Mouse (Mus musculus): Measurements from ENCODE around the gene Pofut1. TPM values are rescaled to one million over a fixed set of nuclear protein-coding genes. Genes with fewer than 3 reads are reported as not detected.

Pofut1 gene
- polyA plus RNA-seq, 1 experiment = 25.5 TPM

GRCm38 (mm10) chr2:153237193-153237592, 4.1 kb upstream of the Pofut1 start:
- H3K4me1 ChIP-seq (ENCODE audit: control insufficient read depth, insufficient read depth, low read length) = peaks cover 11% of the 10 kb centered on the region
- no peak overlapping the region for H3K4me3 ChIP-seq (replicated peaks; ENCODE audit: extremely low read depth, low read depth, low read length)
- 60% methylated on average over 4 of the region's 4 CpGs for WGBS
- DNase-seq = no peak
- TF ChIP-seq POLR2A (IDR thresholded peaks at IDR 0.05; ENCODE audit: borderline replicate concordance, extremely low read depth, low read depth, low read length) = no peak
- TF ChIP-seq CTCF (IDR thresholded peaks at IDR 0.05; ENCODE audit: insufficient read depth, low read length) = no peak

DNA sequence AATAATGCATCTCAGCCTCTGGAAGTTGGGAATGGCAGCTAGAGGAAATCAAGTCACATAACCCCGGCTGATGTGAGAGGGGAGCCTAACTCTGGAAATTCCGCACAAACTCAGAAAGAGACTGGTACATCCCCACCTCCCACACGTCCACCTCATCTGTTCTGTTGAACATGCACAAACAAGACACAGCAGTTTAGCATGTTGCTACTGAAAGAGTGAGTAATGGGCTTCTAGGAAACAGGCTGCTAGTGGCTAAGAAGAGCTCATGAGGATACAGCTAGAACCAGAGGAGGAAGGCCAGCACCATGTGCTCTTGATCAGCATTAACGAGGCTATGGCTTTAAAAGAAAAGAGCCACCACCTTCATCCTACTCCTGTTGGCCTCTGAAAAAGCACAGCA, 3.4 kb upstream of the Pofut1 start:
- WGBS = 64% methylated on average over 4 of the region's 4 CpGs
- Histone ChIP-seq H3K4me3 (replicated peaks; ENCODE audit: extremely low read depth, low read depth, low read length) (no peak overlapping the region), H3K4me1 (ENCODE audit: control insufficient read depth, insufficient read depth, low read length) (peaks cover 12% of the 10 kb centered on the region)
- DNase-seq = no peak
- no peak for TF ChIP-seq CTCF (IDR thresholded peaks at IDR 0.05; ENCODE audit: insufficient read depth, low read length)
- no peak for TF ChIP-seq POLR2A (IDR thresholded peaks at IDR 0.05; ENCODE audit: borderline replicate concordance, extremely low read depth, low read depth, low read length)

DNA sequence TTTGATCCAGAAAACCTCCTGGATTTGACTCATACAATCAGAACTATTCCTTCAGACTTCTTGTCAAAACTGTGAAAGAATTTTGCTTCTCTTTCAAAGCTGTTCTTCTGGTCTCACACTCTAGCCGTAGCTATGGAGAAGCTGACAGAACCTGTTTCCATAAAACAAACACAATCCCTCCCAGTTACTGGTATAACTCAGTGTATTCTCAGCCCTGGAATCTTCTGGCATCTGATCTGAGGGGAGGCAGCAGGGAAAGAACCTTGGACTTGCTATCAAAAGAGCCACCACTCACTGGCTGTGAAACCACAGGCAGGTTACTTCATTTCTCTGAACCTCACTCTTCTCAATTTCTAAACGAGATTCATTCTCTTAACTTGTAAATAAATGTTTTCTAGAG, 2.9 kb upstream of the Pofut1 start:
- no peak for DNase-seq
- WGBS = 54% methylated on average over 2 of the region's 2 CpGs
- Histone ChIP-seq H3K4me1 (ENCODE audit: control insufficient read depth, insufficient read depth, low read length) (peaks cover 12% of the 10 kb centered on the region), H3K4me3 (replicated peaks; ENCODE audit: extremely low read depth, low read depth, low read length) (no peak overlapping the region)
- no peak for TF ChIP-seq POLR2A (IDR thresholded peaks at IDR 0.05; ENCODE audit: borderline replicate concordance, extremely low read depth, low read depth, low read length)
- no peak for TF ChIP-seq CTCF (IDR thresholded peaks at IDR 0.05; ENCODE audit: insufficient read depth, low read length)

GRCm38 (mm10) chr2:153239021-153239859, 2.1 kb upstream of the Pofut1 start:
- H3K4me3 ChIP-seq (replicated peaks; ENCODE audit: extremely low read depth, low read depth, low read length) = peak overlapping the region; percentile 57
- TF ChIP-seq POLR2A (IDR thresholded peaks at IDR 0.05; ENCODE audit: borderline replicate concordance, extremely low read depth, low read depth, low read length) = no peak
- no peak for TF ChIP-seq CTCF (IDR thresholded peaks at IDR 0.05; ENCODE audit: insufficient read depth, low read length)
- 41% methylated on average over 7 of the region's 7 CpGs for WGBS
- H3K4me1 ChIP-seq (ENCODE audit: control insufficient read depth, insufficient read depth, low read length) = peaks cover 12% of the 10 kb centered on the region
- no peak for DNase-seq

DNA sequence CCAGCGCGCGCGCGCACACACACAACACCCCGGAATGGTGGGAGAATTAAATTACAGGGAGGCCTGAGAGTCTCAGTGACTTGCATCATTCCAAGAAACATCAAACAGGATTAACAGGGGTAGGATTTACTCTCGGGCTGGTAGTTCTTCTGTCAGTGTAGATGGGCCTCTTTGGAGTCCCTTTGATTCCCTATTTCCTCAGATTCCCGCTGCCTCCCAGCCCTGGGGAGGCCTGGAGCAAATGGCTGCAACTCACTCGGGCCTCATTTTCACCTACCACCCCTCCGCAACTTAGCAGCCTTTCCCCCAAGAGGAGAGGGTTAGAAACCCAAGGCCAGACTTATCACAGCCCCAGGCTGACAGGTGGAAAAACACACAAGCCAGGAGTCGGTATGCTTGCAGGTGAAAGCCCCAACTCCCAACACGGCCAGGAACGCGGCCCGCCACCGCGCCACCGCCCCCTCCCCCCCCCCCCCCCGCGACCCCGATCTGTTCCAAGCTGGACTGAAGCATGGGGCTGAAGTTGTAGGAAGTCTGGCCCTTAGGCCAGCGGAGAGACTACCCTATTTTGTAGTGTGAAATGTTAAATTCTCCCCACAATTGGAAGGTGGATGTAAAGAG, 1.4 kb upstream of the Pofut1 start:
- no peak for DNase-seq
- Histone ChIP-seq H3K4me3 (replicated peaks; ENCODE audit: extremely low read depth, low read depth, low read length) (peak overlapping the region; percentile 95), H3K4me1 (ENCODE audit: control insufficient read depth, insufficient read depth, low read length) (peaks cover 12% of the 10 kb centered on the region)
- WGBS = 9% methylated on average over 19 of the region's 22 CpGs
- TF ChIP-seq CTCF (IDR thresholded peaks at IDR 0.05; ENCODE audit: insufficient read depth, low read length) (no peak), POLR2A (IDR thresholded peaks at IDR 0.05; ENCODE audit: borderline replicate concordance, extremely low read depth, low read depth, low read length) (no peak)

- under 1% methylated on average over 33 of the region's 33 CpGs for WGBS
- Histone ChIP-seq H3K4me3 (replicated peaks; ENCODE audit: extremely low read depth, low read depth, low read length) (peak overlapping the region; percentile 95), H3K4me1 (ENCODE audit: control insufficient read depth, insufficient read depth, low read length) (peaks cover 12% of the 10 kb centered on the region)
- TF ChIP-seq CTCF (IDR thresholded peaks at IDR 0.05; ENCODE audit: insufficient read depth, low read length) (no peak), POLR2A (IDR thresholded peaks at IDR 0.05; ENCODE audit: borderline replicate concordance, extremely low read depth, low read depth, low read length) (no peak)
- DNase-seq = peak; percentile 41
Measured at GRCm38 (mm10) chr2:153240701-153241235, 565 bp upstream of the Pofut1 start.

GRCm38 (mm10) chr2:153242156-153242555, 823 bp downstream of the Pofut1 start:
- TF ChIP-seq POLR2A (IDR thresholded peaks at IDR 0.05; ENCODE audit: borderline replicate concordance, extremely low read depth, low read depth, low read length) (no peak), CTCF (IDR thresholded peaks at IDR 0.05; ENCODE audit: insufficient read depth, low read length) (no peak)
- no peak for DNase-seq
- Histone ChIP-seq H3K4me1 (ENCODE audit: control insufficient read depth, insufficient read depth, low read length) (peaks cover 10% of the 10 kb centered on the region), H3K4me3 (replicated peaks; ENCODE audit: extremely low read depth, low read depth, low read length) (no peak overlapping the region)
- WGBS = 50% methylated on average over 6 of the region's 6 CpGs

DNA sequence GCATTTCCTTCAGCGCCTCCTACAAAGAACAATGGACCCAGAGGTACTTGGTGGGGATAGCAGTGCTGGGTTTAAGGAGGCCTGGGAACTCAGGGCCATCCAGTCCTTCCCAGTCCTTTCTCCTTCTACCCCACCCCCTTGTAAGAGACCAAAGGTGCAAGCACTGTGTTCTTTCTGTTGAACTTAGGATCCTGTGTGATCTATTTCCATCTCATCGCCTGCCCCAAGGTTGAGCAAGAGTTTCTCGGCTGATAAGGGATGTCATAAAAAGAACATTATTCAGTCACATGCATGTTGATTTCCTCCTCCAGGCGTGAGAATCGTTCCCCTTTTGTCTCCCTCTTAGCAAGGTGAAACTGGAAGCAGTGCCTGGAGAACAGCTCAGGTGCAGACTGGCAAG, 8.4 kb downstream of the Pofut1 start:
- H3K4me1 ChIP-seq (ENCODE audit: control insufficient read depth, insufficient read depth, low read length) = no peaks in the 10 kb centered on the region
- TF ChIP-seq CTCF (IDR thresholded peaks at IDR 0.05; ENCODE audit: insufficient read depth, low read length) = no peak
- no peak for TF ChIP-seq POLR2A (IDR thresholded peaks at IDR 0.05; ENCODE audit: borderline replicate concordance, extremely low read depth, low read depth, low read length)
- WGBS = 83% methylated on average over 5 of the region's 5 CpGs
- no peak for DNase-seq
- H3K4me3 ChIP-seq (replicated peaks; ENCODE audit: extremely low read depth, low read depth, low read length) = no peak overlapping the region

DNA sequence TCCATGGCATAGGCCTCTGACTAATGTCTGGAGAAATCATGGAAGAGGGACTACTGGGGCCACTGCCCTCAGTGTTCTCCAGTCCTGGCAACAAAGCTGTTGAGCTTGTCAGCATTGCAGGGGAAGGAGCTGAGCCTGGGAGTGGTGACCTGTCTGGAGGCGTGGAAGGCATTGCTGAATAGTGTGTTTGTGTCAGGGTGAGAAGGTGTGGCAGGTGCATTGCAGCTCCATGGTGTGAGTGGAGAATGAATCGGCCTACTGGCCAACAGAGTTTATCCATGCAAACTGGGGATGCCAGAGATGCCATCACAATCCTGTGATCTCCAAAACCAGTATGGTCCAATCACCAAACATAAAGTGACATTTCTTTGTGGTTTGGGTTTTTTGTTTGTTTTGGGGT, 15.3 kb downstream of the Pofut1 start:
- H3K4me1 ChIP-seq (ENCODE audit: control insufficient read depth, insufficient read depth, low read length) = no peaks in the 10 kb centered on the region; the same call in 1 of the 2 replicates
- TF ChIP-seq CTCF (IDR thresholded peaks at IDR 0.05; ENCODE audit: insufficient read depth, low read length) (no peak), POLR2A (IDR thresholded peaks at IDR 0.05; ENCODE audit: borderline replicate concordance, extremely low read depth, low read depth, low read length) (no peak)
- H3K4me3 ChIP-seq (replicated peaks; ENCODE audit: extremely low read depth, low read depth, low read length) = no peak overlapping the region
- WGBS = 74% methylated on average over 2 of the region's 2 CpGs
- DNase-seq = no peak

All from lung, adult 2 months (tissue).